Mouse (Mus musculus): ENCODE measurements around the gene Sez6.
A peak's percentile ranks its signal among the peaks of the same experiment; 100 is the strongest.

The Sez6 gene

GRCm38 (mm10) chr11:77980281-77981204, 49.9 kb downstream of the Sez6 start:
- DNase-seq (ENCODE audit: low read depth, low spot score): peak; percentile 68

GRCm38 (mm10) chr11:77981609-77982440, 51.2 kb downstream of the Sez6 start:
- peak; percentile 98 for DNase-seq (ENCODE audit: low read depth, low spot score)

GRCm38 (mm10) chr11:77982441-77982905, 51.9 kb downstream of the Sez6 start, which contains the start of gene Phf12:
Gene Phf12 (plus strand): TSS chr11:77982754.
- DNase-seq (ENCODE audit: low read depth, low spot score): peak; percentile 100

- DNase-seq (ENCODE audit: low read depth, low spot score): peak; percentile 66
These were observed 52.8 kb downstream of the Sez6 start for GRCm38 (mm10) chr11:77983191-77983936.

GRCm38 (mm10) chr11:77983937-77984835, 53.6 kb downstream of the Sez6 start:
- DNase-seq (ENCODE audit: low read depth, low spot score): peak; percentile 75

- no peak for DNase-seq (ENCODE audit: low read depth, low spot score)
These were observed 54.2 kb downstream of the Sez6 start for GRCm38 (mm10) chr11:77984836-77985231.

GRCm38 (mm10) chr11:77985541-77986065, 55.0 kb downstream of the Sez6 start:
- no peak for DNase-seq (ENCODE audit: low read depth, low spot score)

GRCm38 (mm10) chr11:77989071-77989690, 58.6 kb downstream of the Sez6 start:
- no peak for DNase-seq (ENCODE audit: low read depth, low spot score)

- no peak for DNase-seq (ENCODE audit: low read depth, low spot score)
These were observed 65.0 kb downstream of the Sez6 start for GRCm38 (mm10) chr11:77995556-77995955.

GRCm38 (mm10) chr11:78006446-78006845, 75.8 kb downstream of the Sez6 start:
- DNase-seq (ENCODE audit: low read depth, low spot score): no peak

GRCm38 (mm10) chr11:78019676-78020075, 89.1 kb downstream of the Sez6 start:
- peak; percentile 87 for DNase-seq (ENCODE audit: low read depth, low spot score)

GRCm38 (mm10) chr11:78023607-78024006, 93.0 kb downstream of the Sez6 start:
- DNase-seq (ENCODE audit: low read depth, low spot score): peak; percentile 66
